Mouse (Mus musculus) urinary bladder, postnatal 14 days (tissue): ENCODE data around the gene Rsbn1l.
"Not testable (repeated sequence)": the region's sequence is repeated elsewhere in the genome, so short reads cannot be mapped to it uniquely, and the experiment has no call there.

Experiments used
- DNase-seq: peaks from one replicate; pipeline ENCODE4 v3.0.0; 2021; ENCODE audit warnings: low spot score

The Rsbn1l gene

DNA sequence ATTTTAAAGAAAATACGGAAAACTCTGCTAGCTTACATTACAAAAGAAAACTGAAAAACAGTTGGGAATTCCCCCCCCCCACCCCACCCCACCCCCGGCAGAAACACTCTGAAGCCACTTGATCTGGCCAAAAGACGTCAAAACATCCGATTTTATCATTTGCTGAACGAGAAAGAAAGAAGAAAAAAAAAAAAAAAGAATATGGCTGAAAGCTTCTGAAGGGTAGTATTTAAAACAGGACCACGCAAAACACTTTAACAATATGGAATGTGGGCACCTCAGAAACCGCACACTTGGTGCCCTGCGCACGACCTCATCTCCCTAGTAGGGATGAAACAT, 5.7 kb downstream of the Rsbn1l start:
- DNase-seq = no peak

DNA sequence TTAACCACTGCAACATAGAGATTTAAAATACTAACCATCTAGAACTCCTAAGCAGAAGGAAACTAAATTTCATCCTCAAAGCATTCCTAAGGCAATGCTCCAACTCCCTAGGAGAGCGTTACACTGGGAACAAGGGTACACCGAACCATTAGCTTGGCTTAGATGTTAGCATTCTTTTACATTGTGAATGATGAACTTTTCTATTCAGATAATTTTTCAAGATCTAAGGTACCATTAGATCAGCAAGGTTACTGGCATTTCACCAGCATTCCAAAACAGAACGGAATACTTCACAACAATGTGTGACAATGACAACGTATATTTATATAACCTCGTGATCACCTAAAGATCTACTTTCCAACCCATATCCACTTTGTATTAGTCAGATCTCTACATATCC, 6.1 kb downstream of the Rsbn1l start:
- DNase-seq = no peak

GRCm38 (mm10) chr5:20946906-20947305, 9.3 kb downstream of the Rsbn1l start:
- no peak for DNase-seq

GRCm38 (mm10) chr5:20944961-20945748, 11.0 kb downstream of the Rsbn1l start:
- DNase-seq = no peak

GRCm38 (mm10) chr5:20943791-20944190, 12.4 kb downstream of the Rsbn1l start:
- DNase-seq = not testable (repeated sequence)

DNA sequence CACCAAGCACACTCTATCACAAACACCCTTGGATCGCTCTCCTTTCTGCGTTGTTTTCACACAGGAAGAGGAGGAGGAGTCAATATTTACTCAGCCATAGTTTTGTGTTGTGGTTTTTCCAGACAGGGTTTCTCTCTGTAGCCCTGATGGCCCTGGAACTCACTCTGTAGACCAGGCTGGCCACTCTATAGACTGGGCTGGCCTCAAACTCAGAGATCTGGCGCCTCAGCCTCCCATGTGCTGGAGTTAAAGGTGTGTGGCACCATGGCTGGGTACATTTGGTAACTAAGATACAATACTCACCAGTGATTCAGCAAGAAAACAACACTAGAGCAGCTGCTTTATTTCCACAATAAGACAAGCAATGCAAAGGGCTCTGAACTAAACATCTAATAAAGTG, 13.7 kb downstream of the Rsbn1l start:
- DNase-seq = no peak

- peak; percentile 24 for DNase-seq
Observed at GRCm38 (mm10) chr5:20941205-20941604, 15.0 kb downstream of the Rsbn1l start.

- no peak for DNase-seq
Observed at GRCm38 (mm10) chr5:20940696-20941095, 15.5 kb downstream of the Rsbn1l start.

DNA sequence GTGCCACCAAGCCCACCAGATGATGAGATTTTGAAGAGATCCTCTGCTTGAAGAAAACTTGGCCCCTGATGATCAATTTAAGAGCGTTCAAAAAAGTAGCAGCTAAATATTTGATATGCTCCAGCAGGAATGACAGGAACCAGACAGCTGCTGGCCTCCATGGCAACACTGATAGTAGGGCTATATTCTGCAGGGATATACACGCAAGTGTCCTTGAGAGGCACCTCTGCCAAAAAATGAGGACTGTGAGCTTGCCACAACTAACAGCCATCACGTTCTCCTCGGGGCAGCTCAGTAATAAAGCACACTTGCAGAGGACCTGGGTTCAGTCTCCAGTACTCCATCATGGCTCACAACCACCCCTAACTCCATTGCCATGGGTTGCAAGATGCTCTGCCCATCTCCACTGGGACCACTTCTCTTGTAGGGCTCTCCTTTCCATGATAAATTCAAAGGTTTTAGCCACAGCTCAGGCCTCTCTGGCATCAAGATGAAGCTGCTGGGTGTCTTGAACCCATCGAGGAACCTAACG, 16.1 kb downstream of the Rsbn1l start:
- DNase-seq = no peak

GRCm38 (mm10) chr5:20938523-20938922, 17.7 kb downstream of the Rsbn1l start:
- no peak for DNase-seq

GRCm38 (mm10) chr5:20935934-20936333, 20.3 kb downstream of the Rsbn1l start:
- no peak for DNase-seq

- no peak for DNase-seq
Observed at GRCm38 (mm10) chr5:20932585-20932984, 23.6 kb downstream of the Rsbn1l start.

DNA sequence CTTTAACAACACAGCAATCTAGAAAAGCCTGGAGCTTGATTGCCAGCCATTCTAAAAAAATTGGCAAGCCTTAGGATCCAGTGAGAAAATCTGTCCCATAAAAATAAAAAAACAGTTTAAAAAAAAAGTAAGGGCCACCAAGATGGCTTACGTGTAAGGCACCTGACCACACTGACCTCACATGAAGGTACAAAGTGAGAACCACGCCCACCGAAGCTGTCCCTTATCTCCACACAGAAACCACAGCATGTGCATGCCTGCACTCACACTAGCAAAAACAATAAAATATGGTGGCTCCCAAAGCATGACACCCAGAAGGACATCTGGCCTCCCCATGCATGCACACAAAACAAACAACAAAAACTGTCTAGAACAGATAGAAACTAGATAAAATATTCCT, 24.9 kb downstream of the Rsbn1l start:
- DNase-seq = no peak

- DNase-seq = no peak
Observed at GRCm38 (mm10) chr5:20930430-20930829, 25.8 kb downstream of the Rsbn1l start.

- DNase-seq = no peak
Observed at GRCm38 (mm10) chr5:20929669-20930151, 26.5 kb downstream of the Rsbn1l start.

DNA sequence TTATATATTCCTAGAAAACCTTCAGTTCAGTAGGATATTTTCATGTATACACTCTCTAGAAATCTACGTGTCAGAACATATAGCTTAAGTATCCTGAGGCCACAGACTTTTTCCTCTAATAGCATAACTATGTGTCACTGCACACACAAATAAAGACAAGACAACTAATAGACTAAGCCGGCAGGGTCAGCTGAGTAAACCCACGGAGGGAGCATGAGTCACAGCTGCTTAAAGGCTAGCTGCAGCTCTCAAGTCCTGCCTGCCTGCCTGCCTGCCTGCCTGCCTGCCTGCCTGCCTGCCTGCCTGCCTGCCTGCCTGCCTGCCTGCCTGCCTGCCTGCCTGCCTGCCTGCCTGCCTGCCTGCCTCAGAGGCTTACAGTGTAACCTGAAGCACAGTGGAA, 30.7 kb downstream of the Rsbn1l start:
- peak; percentile 27 for DNase-seq

DNA sequence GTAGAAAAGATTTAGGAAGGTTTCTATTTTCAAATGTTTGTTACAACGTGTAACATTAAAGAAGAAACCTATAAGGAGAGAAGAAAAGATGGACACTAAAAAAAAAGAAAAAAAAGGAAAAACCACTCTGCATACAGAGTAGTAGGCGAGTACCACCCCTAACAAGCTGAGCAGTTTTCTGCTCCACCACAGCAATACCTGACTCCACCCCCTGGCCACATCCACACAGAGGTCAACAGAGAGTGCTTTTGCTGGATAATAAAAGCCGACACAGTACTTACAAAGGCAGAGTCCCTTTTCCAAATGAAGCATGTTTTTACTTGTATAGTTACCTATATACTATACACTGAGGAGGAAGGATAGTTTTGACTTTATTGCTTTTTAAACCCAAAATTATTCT, 31.6 kb downstream of the Rsbn1l start:
- no peak for DNase-seq

GRCm38 (mm10) chr5:20919566-20919965, 36.6 kb downstream of the Rsbn1l start:
- no peak for DNase-seq

DNA sequence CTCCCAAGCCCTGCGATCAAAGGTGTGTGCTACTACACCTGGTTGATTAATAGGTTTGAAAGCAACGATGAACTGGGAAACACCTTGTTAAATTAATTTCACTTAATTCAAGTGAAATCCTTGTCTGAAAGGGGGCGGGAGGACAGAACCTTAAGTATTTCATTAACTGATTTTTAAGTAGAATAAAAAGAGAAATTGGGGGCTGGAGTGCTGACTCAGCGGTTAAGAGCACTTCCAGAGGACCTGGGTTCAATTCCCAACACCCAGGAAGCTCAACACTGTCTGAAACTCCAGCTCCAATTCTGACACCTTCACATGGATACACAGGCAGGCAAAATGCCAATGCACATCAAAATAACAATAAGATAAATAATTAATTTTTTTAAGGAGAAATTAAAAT, 37.2 kb downstream of the Rsbn1l start:
- no peak for DNase-seq

DNA sequence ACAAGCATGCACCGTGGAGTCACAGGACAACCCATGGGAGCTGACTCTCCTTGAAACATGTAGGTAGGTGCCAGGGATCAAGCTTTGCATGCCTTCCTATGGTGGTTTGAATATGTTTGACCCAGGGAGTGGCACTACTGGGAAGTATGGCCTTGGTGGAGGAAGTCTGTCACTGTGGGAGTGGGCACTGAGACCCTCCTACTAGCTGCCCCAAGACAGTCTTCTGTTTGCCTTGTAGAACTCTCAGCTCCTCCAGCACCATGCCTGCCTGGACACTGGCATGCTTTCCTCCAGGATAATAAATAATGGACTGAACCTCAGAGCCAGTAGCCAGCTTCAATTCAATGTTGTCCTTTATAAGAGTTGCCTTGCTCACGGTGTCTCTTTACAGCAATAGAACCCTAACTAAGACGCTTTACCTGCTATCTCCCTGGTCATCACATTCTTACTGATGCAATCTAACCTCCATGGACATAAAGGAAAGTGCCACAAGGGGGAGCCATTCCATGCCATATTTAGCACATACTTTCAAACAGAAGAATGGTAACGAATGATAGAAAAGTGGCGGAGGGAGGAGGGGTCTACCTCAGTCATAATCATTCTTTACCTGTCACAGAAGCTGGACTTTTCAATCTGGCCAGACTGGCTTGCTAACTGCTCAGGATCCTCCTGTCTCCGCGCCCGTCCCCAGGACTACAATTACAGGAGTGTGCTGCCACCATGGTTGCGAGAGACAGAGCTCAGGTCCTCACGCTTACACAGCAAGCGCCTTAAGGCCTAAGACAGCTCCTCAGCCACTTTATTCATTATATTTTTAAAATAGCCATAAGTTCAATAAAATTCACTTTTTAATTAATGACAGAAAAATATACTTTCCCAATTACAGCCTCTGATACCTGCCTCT, 42.6 kb downstream of the Rsbn1l start:
- peak; percentile 79 for DNase-seq

DNA sequence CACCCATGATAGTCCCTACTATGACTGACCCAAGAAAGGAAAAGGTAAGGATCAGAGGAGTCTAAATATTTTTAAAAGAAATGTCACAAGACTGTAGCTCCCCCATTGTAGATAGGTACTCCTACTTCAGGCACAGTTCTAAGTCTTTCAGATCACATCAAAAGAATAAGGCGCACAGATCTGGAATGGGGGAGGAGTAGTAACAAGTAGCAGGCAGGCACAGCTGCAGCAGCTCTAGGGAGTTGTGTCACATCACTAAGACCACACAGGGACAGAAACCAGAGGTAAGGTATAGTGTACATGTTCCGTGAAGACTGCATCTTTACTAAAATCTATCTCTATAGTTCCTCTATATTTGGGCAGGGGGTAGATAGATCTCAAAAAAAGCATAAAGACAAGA, 44.5 kb downstream of the Rsbn1l start:
- no peak for DNase-seq

- DNase-seq = no peak
Observed at GRCm38 (mm10) chr5:20906191-20906590, 50.0 kb downstream of the Rsbn1l start.

GRCm38 (mm10) chr5:20905437-20905836, 50.8 kb downstream of the Rsbn1l start:
- DNase-seq = no peak
